Mouse (Mus musculus) limb, embryonic 12.5 days (tissue): Measurements from ENCODE around the gene Gm10322. TPM values are rescaled to one million over a fixed set of nuclear protein-coding genes. Genes with fewer than 3 reads are reported as not detected.

Experiments
- ATAC-seq: fragments of 200-750 bp; cut with Nextera tagmentation; 2 replicates; pipeline ENCODE4 v1.8.0; 2017; ENCODE audit warnings: low read depth, moderate TSS enrichment; ENCODE audit not compliant: insufficient number of reproducible peaks, insufficient read depth, low FRiP score, low TSS enrichment
- H3K27ac ChIP-seq: fragments of 300-500 bp; sonication (generic); 2 replicates; pipeline ENCODE4 v1.5.1; 2016; ENCODE audit warnings: mild to moderate bottlenecking, moderate library complexity
- H3K27me3 ChIP-seq: fragments of 300-500 bp; sonication (generic); 2 replicates; pipeline ENCODE4 v1.6.1; 2016; ENCODE audit warnings: mild to moderate bottlenecking, moderate library complexity
- H3K36me3 ChIP-seq: fragments of 300-500 bp; sonication (generic); 2 replicates; pipeline ENCODE4 v1.6.1; 2016; ENCODE audit warnings: mild to moderate bottlenecking, moderate library complexity
- H3K4me1 ChIP-seq: fragments of 300-500 bp; sonication (generic); replicated peaks from 2 replicates; pipeline ENCODE4 v1.6.1; 2016
- H3K4me2 ChIP-seq: fragments of 300-500 bp; sonication (generic); 2 replicates; pipeline ENCODE4 v1.6.1; 2016; ENCODE audit warnings: mild to moderate bottlenecking, moderate library complexity
- H3K4me3 ChIP-seq: fragments of 300-500 bp; sonication (generic); replicated peaks from 2 replicates; pipeline ENCODE4 v1.5.1; 2016; ENCODE audit warnings: mild to moderate bottlenecking
- H3K9ac ChIP-seq: fragments of 300-500 bp; sonication (generic); replicated peaks from 2 replicates; pipeline ENCODE4 v1.6.1; 2016; ENCODE audit warnings: mild to moderate bottlenecking, moderate library complexity
- H3K9me3 ChIP-seq: fragments of 300-500 bp; sonication (generic); 2 replicates; pipeline ENCODE4 v1.6.1; 2016; ENCODE audit warnings: mild to moderate bottlenecking, moderate library complexity
- WGBS: fragments of 180-500 bp; shearing (Covaris S2); methylation state at CpG from one replicate; pipeline ENCODE4 v1.1.7; 2016; 5-methylcytosine and 5-hydroxymethylcytosine counted together
- polyA plus RNA-seq: library from polyadenylated mRNA; unstranded; fragments of >200 nt; fragmentation: Nextera tagmentation; extraction: Ambion mirVana; gene quantifications from 2 replicates; pipeline ENCODE4 v1.2.1, GENCODE M21; 2016

The Gm10322 gene
- polyA plus RNA-seq, 1 experiment from 2014 or later, result not detected

- H3K27me3 ChIP-seq, result no peaks in the 10 kb centered on the region
- peaks cover 12% of the 10 kb centered on the region; the same call in 1 of the 2 replicates for H3K9me3 ChIP-seq
- no peak for ATAC-seq
- 85% methylated on average over 5 of the region's 5 CpGs for WGBS
- no peaks in the 10 kb centered on the region for H3K36me3 ChIP-seq
- no peak overlapping the region for H3K9ac ChIP-seq
- H3K4me3 ChIP-seq, result no peak overlapping the region
- no peak overlapping the region for H3K4me2 ChIP-seq
- H3K27ac ChIP-seq, result no peak overlapping the region
- H3K4me1 ChIP-seq, result no peaks in the 10 kb centered on the region
These were observed 31.0 kb downstream of the Gm10322 start for GRCm38 (mm10) chr10:59646821-59647378.

GRCm38 (mm10) chr10:59656799-59657198 lies 40.9 kb downstream of the Gm10322 start:
- Histone ChIP-seq H3K27me3 (no peaks in the 10 kb centered on the region), H3K4me1 (no peaks in the 10 kb centered on the region), H3K4me2 (no peak overlapping the region), H3K9ac (no peak overlapping the region), H3K9me3 (peaks cover 6% of the 10 kb centered on the region; the same call in 1 of the 2 replicates), H3K4me3 (no peak overlapping the region), H3K27ac (no peak overlapping the region), H3K36me3 (no peaks in the 10 kb centered on the region)
- ATAC-seq, result no peak
- WGBS, result 79% methylated on average over 13 of the region's 13 CpGs

DNA sequence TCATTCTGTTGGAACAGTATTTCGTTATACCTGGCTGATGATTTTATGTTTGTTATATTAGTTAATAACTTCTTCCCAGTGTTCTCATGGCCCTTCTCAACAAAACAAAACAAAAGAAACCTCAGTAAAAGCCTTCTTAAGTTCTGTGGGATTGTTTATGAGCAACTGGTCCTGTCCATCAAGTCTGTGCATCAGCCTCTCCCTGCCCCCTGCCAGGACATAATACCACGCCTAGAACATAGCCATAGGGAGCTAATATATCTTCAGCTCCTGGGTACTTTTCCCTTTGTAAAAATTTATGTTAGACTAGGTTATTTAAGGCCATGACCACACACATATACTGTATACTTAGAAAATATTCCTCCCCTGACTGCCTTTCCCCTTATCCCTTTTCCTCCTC lies 48.9 kb downstream of the Gm10322 start:
- Histone ChIP-seq H3K4me1 (peaks cover 15% of the 10 kb centered on the region; the same call in 1 of the 2 replicates), H3K27me3 (no peaks in the 10 kb centered on the region), H3K9ac (no peak overlapping the region), H3K36me3 (no peaks in the 10 kb centered on the region), H3K4me3 (no peak overlapping the region), H3K9me3 (peaks cover 6% of the 10 kb centered on the region; the same call in 1 of the 2 replicates), H3K27ac (no peak overlapping the region), H3K4me2 (no peak overlapping the region)
- ATAC-seq, result no peak
- WGBS, result 59% methylated on average over 2 of the region's 2 CpGs

DNA sequence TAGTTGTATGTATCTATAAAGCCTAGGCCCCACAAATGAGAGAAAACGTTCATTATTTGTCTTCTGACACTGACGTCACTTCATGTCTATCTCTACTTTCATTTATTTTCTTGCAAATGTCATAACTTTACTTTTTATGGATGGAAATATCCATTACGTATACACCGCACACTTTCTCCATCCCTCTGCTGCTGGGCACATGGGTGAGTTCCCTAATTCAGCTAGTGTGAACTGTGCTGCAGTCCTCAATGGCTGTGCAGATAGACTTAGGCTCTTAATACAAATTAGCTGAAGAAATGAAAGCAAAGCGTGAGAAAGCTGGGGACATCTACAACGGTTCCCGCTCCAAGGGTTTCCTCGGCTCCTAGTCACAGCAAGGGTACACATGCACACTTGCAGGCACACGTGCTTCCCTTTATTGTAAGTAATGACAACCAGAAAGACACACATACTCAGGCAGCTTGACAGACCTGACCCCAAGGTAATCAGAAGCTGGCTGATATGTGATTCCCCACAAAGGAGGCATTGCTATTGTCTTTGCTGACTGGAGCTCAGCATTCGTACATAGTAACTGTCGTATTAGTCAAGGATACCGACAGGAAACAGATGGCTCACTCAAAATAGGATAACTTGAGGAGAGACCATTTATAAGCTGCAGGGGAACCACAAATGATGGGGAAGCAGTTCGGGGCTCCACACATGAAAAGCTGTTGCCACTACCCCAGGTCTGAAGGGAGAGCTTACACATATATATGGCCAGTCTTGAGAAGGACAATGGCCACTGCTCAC lies 49.8 kb downstream of the Gm10322 start:
- 71% methylated on average over 13 of the region's 13 CpGs for WGBS
- H3K27ac ChIP-seq, result no peak overlapping the region
- ATAC-seq, result no peak

More for the DNA sequence above, 49.8 kb downstream of the Gm10322 start:
- Histone ChIP-seq H3K9me3 (no peaks in the 10 kb centered on the region), H3K9ac (no peak overlapping the region), H3K36me3 (no peaks in the 10 kb centered on the region), H3K4me3 (no peak overlapping the region), H3K4me1 (peaks cover 15% of the 10 kb centered on the region; the same call in 1 of the 2 replicates), H3K27me3 (no peaks in the 10 kb centered on the region), H3K4me2 (no peak overlapping the region)

Other genes starting within 250 kb of the Gm10322 start
- not detected in 2 replicates for gene Gm10273, start 220.4 kb upstream of the Gm10322 start, polyA plus RNA-seq
- gene Pla2g12b, start 212.4 kb upstream of the Gm10322 start, polyA plus RNA-seq, result not detected in 2 replicates
- 0.95 and 1.5 TPM in 2 replicates for gene Oit3, start 174.3 kb upstream of the Gm10322 start, polyA plus RNA-seq
- 45.3 and 48.4 TPM in 2 replicates for gene Mcu, start 629 bp downstream of the Gm10322 start, polyA plus RNA-seq
- gene Micu1, start 86.4 kb downstream of the Gm10322 start, polyA plus RNA-seq, result 74.9 and 80.5 TPM in 2 replicates